Mouse (Mus musculus): ENCODE data around the gene Glipr2. TPM values are rescaled to one million over a fixed set of nuclear protein-coding genes. Genes with fewer than 3 reads are reported as not detected.

Gene Glipr2
- total and polyA plus RNA-seq, 3 experiments, result 60.3 to 146 (median 62.8) TPM

GRCm38 (mm10) chr4:43960207-43960606 is 3.0 kb downstream of the Glipr2 start:
- no peaks in the 10 kb centered on the region for H3K9me3 ChIP-seq (replicated peaks; ENCODE audit: low read length)
- peaks cover 0 to 29% of the 10 kb centered on the region in 2 experiments for H3K36me3 ChIP-seq (replicated peaks in 1 of 2; ENCODE audit: control insufficient read depth in 1 of 2, insufficient read depth in 1 of 2, low read length in 1 of 2)
- peak overlapping the region; percentile 48 to 91 (median 69) for H3K4me3 ChIP-seq (replicated peaks in 1 of 3; ENCODE audit: low read depth in 2 of 3, low read length in 2 of 3, poor library complexity in 1 of 3)
- H3K27me3 ChIP-seq (replicated peaks), result no peaks in the 10 kb centered on the region
- DNase-seq (ENCODE audit: extremely low read depth), result no peak
- peaks cover 11 to 64% of the 10 kb centered on the region in 2 experiments for H3K4me1 ChIP-seq (ENCODE audit: control insufficient read depth in 1 of 2, insufficient read depth in 2 of 2)
- TF ChIP-seq EP300 (IDR thresholded peaks at IDR 0.05; ENCODE audit: low read length) (no peak), HCFC1 (IDR thresholded peaks at IDR 0.05; ENCODE audit: low read depth, low read length) (no peak), ZKSCAN1 (IDR thresholded peaks at IDR 0.05; ENCODE audit: borderline replicate concordance, low read depth, low read length) (no peak), USF1 (IDR thresholded peaks at IDR 0.05; ENCODE audit: low read depth, low read length) (no peak), ZMIZ1 (IDR thresholded peaks at IDR 0.05; ENCODE audit: low read depth, low read length) (no peak), MEF2A (IDR thresholded peaks at IDR 0.05; ENCODE audit: borderline replicate concordance, low read depth, low read length) (no peak), JUND (conservative IDR thresholded peaks at IDR 0.05; ENCODE audit: low read depth, low read length) (no peak), CHD2 (IDR thresholded peaks at IDR 0.05; ENCODE audit: low read length) (no peak), UBTF (IDR thresholded peaks at IDR 0.05; ENCODE audit: low read depth, low read length) (no peak), GABPA (IDR thresholded peaks at IDR 0.05; ENCODE audit: insufficient replicate concordance, low read depth, low read length) (no peak), ELF1 (IDR thresholded peaks at IDR 0.05; ENCODE audit: low read depth, low read length) (no peak), KAT2A (IDR thresholded peaks at IDR 0.05; ENCODE audit: insufficient replicate concordance, low read length) (no peak), PAX5 (IDR thresholded peaks at IDR 0.05; ENCODE audit: low read length) (no peak), E2F4 (IDR thresholded peaks at IDR 0.05; ENCODE audit: insufficient replicate concordance, low read depth, low read length) (no peak), CTCF (conservative IDR thresholded peaks at IDR 0.05 in 1 of 2, IDR thresholded peaks at IDR 0.05 in 1 of 2; ENCODE audit: low read depth in 2 of 2, low read length in 2 of 2) (no peak), MAFK (IDR thresholded peaks at IDR 0.05; ENCODE audit: insufficient replicate concordance, low read length) (no peak), ZC3H11A (IDR thresholded peaks at IDR 0.05; ENCODE audit: low read depth, low read length) (no peak)
- peaks cover 16% of the 10 kb centered on the region for H3K79me2 ChIP-seq (replicated peaks; ENCODE audit: control insufficient read depth, extremely low read depth, insufficient read depth, poor library complexity, severe bottlenecking)
- no peak overlapping the region for H3K27ac ChIP-seq (ENCODE audit: insufficient read depth, low read depth)
- dilution Hi-C loops (cut with MboI; ENCODE audit: extremely low pct_ligation_motif_present, extremely low pct_unique_long_range_greater_than_20kb, low sequenced_read_pairs) (no loop called here), in situ Hi-C loops (cut with MboI; ENCODE audit: low pct_ligation_motif_present, low pct_unique_long_range_greater_than_20kb, low sequenced_read_pairs) (no loop called here)
- H3K4me2 ChIP-seq (ENCODE audit: insufficient read depth, low read depth, poor library complexity, severe bottlenecking), result peak overlapping the region; percentile 100
- peak overlapping the region; percentile 68 for H3K9ac ChIP-seq (ENCODE audit: insufficient read depth, low read depth)

GRCm38 (mm10) chr4:43964326-43964833 is 7.2 kb downstream of the Glipr2 start:
- Histone ChIP-seq H3K9ac (ENCODE audit: insufficient read depth, low read depth) (no peak overlapping the region), H3K36me3 (replicated peaks in 1 of 2; ENCODE audit: control insufficient read depth in 1 of 2, insufficient read depth in 1 of 2, low read length in 1 of 2) (peaks cover 5 to 54% of the 10 kb centered on the region in 2 experiments), H3K4me3 (replicated peaks in 1 of 3; ENCODE audit: low read depth in 2 of 3, low read length in 2 of 3, poor library complexity in 1 of 3) (no peak overlapping the region)

More at GRCm38 (mm10) chr4:43964326-43964833, 7.2 kb downstream of the Glipr2 start:
- H3K27me3 ChIP-seq (replicated peaks), result no peaks in the 10 kb centered on the region
- no peak for TF ChIP-seq TCF12 (IDR thresholded peaks at IDR 0.05; ENCODE audit: low read depth, low read length)
- peak; percentile 28; the same call in 1 of the 2 replicates for TF ChIP-seq CHD2 (IDR thresholded peaks at IDR 0.05; ENCODE audit: low read length)
- TF ChIP-seq E2F4 (IDR thresholded peaks at IDR 0.05; ENCODE audit: insufficient replicate concordance, low read depth, low read length), result no peak
- TF ChIP-seq ZMIZ1 (IDR thresholded peaks at IDR 0.05; ENCODE audit: low read depth, low read length), result no peak
- 0 out of 2 replicates have a peak, but pooled peaks have one; percentile 13 for TF ChIP-seq ELF1 (IDR thresholded peaks at IDR 0.05; ENCODE audit: low read depth, low read length)
- no peaks in the 10 kb centered on the region for H3K9me3 ChIP-seq (replicated peaks; ENCODE audit: low read length)
- H3K4me2 ChIP-seq (ENCODE audit: insufficient read depth, low read depth, poor library complexity, severe bottlenecking), result peak overlapping the region; percentile 45
- H3K27ac ChIP-seq (ENCODE audit: insufficient read depth, low read depth), result no peak overlapping the region
- peaks cover 36 to 87% of the 10 kb centered on the region in 2 experiments for H3K4me1 ChIP-seq (ENCODE audit: control insufficient read depth in 1 of 2, insufficient read depth in 2 of 2)
- dilution Hi-C loops (cut with MboI; ENCODE audit: extremely low pct_ligation_motif_present, extremely low pct_unique_long_range_greater_than_20kb, low sequenced_read_pairs), result no loop called here
- no peak for DNase-seq (ENCODE audit: extremely low read depth)
- peaks cover 9% of the 10 kb centered on the region for H3K79me2 ChIP-seq (replicated peaks; ENCODE audit: control insufficient read depth, extremely low read depth, insufficient read depth, poor library complexity, severe bottlenecking)
- in situ Hi-C loops (cut with MboI; ENCODE audit: low pct_ligation_motif_present, low pct_unique_long_range_greater_than_20kb, low sequenced_read_pairs), result no loop called here

All from CH12.LX (cell line).